Mouse (Mus musculus) gastrocnemius, postnatal 14 days (tissue): ENCODE results near the gene Map3k13. TPM values are rescaled to one million over a fixed set of nuclear protein-coding genes. Genes with fewer than 3 reads are reported as not detected.
"Not testable (repeated sequence)": the region's sequence is repeated elsewhere in the genome, so short reads cannot be mapped to it uniquely, and the experiment has no call there.

Experiments used
- DNase-seq: peaks from one replicate; pipeline ENCODE4 v3.0.0; 2021; ENCODE audit warnings: mixed read lengths
- intact Hi-C: fragments of 180-260 bp; cut with DNase I; formaldehyde crosslinking; loops from one replicate; pipeline ENCODE4 v1.15.1; 2025; ENCODE audit warnings: low total_unique reads
- total RNA-seq, 2 experiments: library from RNA; stranded (reverse); gene quantifications; 2 replicates each; pipeline ENCODE4 v1.2.3; 2021

The Map3k13 gene
- total RNA-seq, 2 experiments from 2014 or later = 0.41 to 0.44 TPM

- intact Hi-C loops = no loop called here
These were observed 925 bp downstream of the Map3k13 start for GRCm38 (mm10) chr16:21795071-21795470.

DNA sequence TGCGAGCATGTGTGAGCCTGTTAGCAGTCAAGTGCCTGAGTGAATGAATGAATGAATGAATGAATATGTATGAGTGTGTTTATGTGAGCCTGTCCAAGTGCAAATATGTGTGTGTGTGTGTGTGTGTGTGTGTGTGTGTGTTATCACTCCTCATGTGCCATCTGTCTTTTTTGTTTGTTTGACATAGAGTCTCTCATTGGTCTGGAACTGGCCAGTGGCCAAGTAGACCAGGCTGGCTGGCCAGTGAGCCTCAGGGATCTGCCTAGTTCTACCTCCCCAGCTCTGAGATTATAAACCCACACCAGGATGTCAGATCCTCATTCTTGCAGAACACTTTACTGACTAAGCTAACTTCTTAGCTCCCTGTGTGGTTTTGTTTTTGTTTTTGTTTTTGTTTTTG is 10.1 kb downstream of the Map3k13 start:
- intact Hi-C loops = no loop called here
- DNase-seq = no peak

More at GRCm38 (mm10) chr16:21795071-21795470, 925 bp downstream of the Map3k13 start:
- DNase-seq = no peak

GRCm38 (mm10) chr16:21806892-21807291 is 12.7 kb downstream of the Map3k13 start:
- DNase-seq = no peak
- intact Hi-C loops = no loop called here

- DNase-seq, intact Hi-C loops: not testable (repeated sequence)
These were observed 13.6 kb downstream of the Map3k13 start for GRCm38 (mm10) chr16:21807786-21808185.

DNA sequence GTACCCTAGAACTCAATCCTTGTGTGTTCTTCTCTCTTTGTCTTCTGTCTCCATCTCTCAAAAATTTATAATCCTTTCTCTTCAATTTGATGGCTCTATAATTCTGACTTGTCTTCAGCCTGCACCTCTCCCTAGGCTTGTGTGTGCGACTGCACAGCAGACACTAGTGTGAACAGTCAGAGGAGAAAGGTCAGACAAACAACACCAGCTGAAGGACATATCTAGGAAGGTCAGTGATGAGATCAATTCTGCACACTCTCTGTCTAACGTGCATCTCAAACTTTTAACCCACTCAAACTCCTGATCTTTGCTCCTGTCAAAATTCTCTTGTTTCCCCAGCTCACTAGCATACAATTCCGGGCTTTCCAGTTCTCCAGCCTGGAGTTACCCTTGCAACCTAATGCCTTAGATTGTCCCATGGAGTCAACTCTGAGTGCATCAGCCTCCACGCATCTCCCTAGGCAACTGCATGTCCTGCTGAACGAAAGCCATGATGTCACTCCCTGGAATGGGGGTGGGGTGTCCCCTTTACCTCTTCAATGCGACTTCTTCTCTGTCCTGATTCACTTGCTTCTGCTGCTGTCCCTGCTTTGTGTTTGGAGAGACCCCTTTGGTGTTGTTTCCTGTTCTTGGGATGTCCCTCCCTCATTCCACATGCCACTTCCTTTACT is 19.2 kb downstream of the Map3k13 start:
- DNase-seq = no peak
- intact Hi-C loops = loop anchor here (5.0 kb wide), 1 partner anchor 41 kb away; no protein-coding TSS in a partner anchor

DNA sequence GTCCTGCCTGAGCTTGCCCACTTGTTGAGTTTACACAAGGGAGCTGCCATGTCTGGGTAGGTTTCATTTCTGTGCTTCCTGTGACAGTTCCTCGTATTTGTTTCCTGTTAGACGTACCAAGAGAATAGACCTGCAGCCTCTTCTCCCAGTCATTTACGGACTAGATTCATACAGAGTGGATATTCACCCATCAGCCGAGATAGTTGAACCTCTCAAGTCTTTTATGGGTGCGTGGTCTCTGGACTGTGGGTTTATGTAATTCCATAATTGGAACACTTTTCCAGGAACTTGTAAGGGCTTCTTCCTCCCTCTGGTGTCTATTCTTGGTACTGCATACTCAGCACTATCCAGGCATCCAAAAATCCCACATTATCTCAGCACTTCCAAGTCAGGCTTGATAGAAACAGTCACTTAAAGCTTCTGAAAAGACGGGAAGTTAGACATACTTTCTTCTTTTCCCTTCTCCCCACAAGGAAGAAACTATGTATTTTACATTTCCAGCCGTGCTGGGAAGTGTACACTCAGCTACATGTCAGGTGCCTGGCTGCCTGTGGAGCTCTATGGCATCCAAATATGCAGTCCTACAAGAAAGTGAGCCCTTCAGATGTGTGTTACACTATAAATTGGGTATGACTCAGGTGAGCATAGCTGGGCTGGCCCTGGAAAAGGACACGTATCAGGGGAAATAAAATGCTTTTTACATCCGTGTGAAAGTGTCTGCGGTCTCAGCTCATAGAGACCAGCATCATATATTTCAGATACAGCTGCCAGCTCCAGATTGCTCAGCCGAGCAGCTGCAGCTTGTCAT is 20.9 kb downstream of the Map3k13 start:
- DNase-seq = no peak
- intact Hi-C loops = loop anchor here (5.0 kb wide), 1 partner anchor 43 kb away; no protein-coding TSS in a partner anchor

- DNase-seq = no peak
- intact Hi-C loops = no loop called here
These were observed 21.5 kb downstream of the Map3k13 start for GRCm38 (mm10) chr16:21815669-21816010.

GRCm38 (mm10) chr16:21818132-21818531 is 24.0 kb downstream of the Map3k13 start:
- peak; percentile 15 for DNase-seq
- intact Hi-C loops = no loop called here

- DNase-seq = no peak
- intact Hi-C loops = no loop called here
These were observed 24.5 kb downstream of the Map3k13 start for GRCm38 (mm10) chr16:21818629-21819028.

GRCm38 (mm10) chr16:21825612-21826031 is 31.5 kb downstream of the Map3k13 start:
- intact Hi-C loops = no loop called here

GRCm38 (mm10) chr16:21827153-21827552 is 33.0 kb downstream of the Map3k13 start:
- no peak for DNase-seq
- intact Hi-C loops = no loop called here

More at GRCm38 (mm10) chr16:21825612-21826031, 31.5 kb downstream of the Map3k13 start:
- DNase-seq = no peak

DNA sequence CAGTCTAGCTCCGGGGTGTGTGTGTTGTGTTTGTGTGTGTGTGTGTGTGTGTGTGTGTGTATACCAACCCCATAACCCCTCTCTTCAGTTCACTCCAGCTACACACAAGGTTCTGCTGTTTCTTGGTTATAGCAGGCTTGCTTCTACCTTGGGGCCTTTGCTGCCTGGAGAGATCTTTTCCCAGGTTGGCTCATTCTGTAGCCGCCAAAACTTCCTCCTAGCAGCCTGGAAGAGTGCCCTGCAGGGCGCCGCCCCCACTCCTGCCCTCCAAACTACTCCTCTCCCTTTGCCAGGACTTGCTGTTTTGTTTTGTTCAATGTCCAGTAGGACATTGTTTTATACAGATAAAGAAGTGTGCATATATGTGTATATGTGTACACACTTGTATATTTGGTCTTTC is 33.4 kb downstream of the Map3k13 start:
- no peak for DNase-seq
- intact Hi-C loops = no loop called here

GRCm38 (mm10) chr16:21829711-21830110 is 35.6 kb downstream of the Map3k13 start:
- intact Hi-C loops = loop anchor here (5.0 kb wide), 1 partner anchor 293 kb away; no protein-coding TSS in a partner anchor
- no peak for DNase-seq

DNA sequence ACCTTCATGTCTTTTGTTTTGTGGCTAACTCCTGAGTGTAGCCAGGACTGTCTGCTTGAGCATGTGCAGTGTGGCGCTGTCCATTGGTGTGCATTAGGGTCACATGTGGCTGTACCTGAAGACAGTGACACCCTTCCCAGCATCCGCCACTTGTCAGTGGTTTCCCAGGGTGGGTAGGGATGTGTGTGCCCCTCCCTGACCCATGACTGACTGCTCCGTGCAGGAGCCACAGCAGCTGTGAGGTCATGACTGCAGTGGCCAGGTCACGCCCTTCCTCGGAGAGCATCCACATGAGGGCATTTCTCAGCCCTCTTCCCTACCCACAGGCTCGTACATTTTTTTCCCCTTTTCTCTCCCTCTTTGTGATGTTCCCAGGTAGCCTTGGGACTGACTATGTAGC is 36.6 kb downstream of the Map3k13 start:
- no peak for DNase-seq
- intact Hi-C loops = loop anchor here (5.0 kb wide), 1 partner anchor 292 kb away; no protein-coding TSS in a partner anchor

- no peak for DNase-seq
- intact Hi-C loops = loop anchor here (5.0 kb wide), 1 partner anchor 291 kb away; no protein-coding TSS in a partner anchor
These were observed 37.6 kb downstream of the Map3k13 start for GRCm38 (mm10) chr16:21831764-21832163.

GRCm38 (mm10) chr16:21833469-21833868 is 39.3 kb downstream of the Map3k13 start:
- intact Hi-C loops = loop anchor here (5.0 kb wide), 1 partner anchor 289 kb away; no protein-coding TSS in a partner anchor
- no peak for DNase-seq

DNA sequence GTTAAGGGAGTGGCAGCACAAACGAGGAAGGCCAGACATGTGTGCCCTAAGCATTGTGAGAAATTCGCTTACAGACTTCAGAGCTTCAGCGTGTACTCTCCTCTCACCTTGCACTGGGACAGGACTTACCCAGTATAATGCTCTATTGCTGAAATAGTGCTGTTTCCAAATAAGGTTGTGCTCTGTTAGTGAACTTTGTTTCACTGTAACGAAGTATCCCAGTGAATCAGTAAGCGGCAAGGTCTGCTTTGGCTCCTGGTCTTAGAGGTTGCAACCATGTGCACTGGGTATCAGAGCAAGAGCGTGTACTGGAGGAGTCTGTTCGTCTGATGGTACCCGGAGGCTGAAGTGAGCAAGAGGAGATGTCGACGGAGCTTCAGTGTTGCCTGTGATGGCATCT is 39.8 kb downstream of the Map3k13 start:
- intact Hi-C loops = loop anchor here (5.0 kb wide), 1 partner anchor 288 kb away; no protein-coding TSS in a partner anchor
- no peak for DNase-seq

DNA sequence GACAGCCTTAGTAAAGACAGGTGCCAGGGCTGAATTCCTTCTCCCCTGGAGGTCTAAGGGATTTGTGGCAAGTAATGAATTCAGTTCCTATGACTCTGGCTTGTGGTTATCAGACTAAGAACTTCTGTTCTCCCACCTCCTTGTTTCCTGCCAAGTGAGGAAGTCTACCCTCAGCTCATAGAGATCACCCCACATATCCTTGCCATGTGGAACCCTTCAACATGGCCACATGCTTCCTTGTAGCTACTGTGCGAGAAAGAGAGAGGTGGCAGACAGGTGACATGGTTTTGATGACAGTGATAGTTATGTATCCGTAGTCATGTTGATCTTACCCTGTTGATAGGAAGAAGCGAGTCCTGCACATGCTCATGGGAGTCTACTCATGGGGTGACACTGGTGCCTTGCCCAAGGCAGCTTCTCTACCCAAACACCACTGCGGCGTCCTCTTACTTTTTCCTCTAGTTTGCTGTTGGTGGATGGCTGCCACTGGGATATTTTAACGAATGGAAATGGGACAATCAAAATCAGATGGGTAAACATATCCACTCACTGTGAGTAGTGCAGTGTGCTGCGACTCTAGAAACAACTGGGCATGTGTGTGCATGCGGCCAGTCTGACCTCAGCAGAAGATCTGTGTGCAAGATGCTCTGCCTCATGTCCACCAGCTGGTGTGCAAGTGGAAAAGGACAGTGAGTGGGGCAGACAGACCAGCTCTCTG is 40.9 kb downstream of the Map3k13 start:
- intact Hi-C loops = loop anchor here (5.0 kb wide), 2 partner anchors 187 to 287 kb away; no protein-coding TSS in a partner anchor
- no peak for DNase-seq

GRCm38 (mm10) chr16:21835584-21835931 is 41.4 kb downstream of the Map3k13 start:
- DNase-seq = no peak
- intact Hi-C loops = loop anchor here (5.0 kb wide), 1 partner anchor 187 kb away; no protein-coding TSS in a partner anchor
